Mouse (Mus musculus) liver, embryonic 12.5 days (tissue): ENCODE results near the gene Tmed2. TPM values are rescaled to one million over a fixed set of nuclear protein-coding genes. Genes with fewer than 3 reads are reported as not detected.
A peak's percentile ranks its signal among the peaks of the same experiment; 100 is the strongest.

Experiments
- ATAC-seq: fragments of 200-750 bp; cut with Nextera tagmentation; 2 replicates; pipeline ENCODE4 v1.8.0; 2017; ENCODE audit warnings: moderate number of reproducible peaks, mild to moderate bottlenecking, moderate library complexity
- H3K27ac ChIP-seq: fragments of 300-500 bp; sonication (generic); 2 replicates; pipeline ENCODE4 v1.5.1; 2016; ENCODE audit warnings: mild to moderate bottlenecking
- H3K27me3 ChIP-seq: fragments of 300-500 bp; sonication (generic); replicated peaks from 2 replicates; pipeline ENCODE4 v1.6.1; 2016; ENCODE audit warnings: mild to moderate bottlenecking, moderate library complexity
- H3K36me3 ChIP-seq: fragments of 300-500 bp; sonication (generic); 2 replicates; pipeline ENCODE4 v1.6.1; 2016; ENCODE audit warnings: mild to moderate bottlenecking, moderate library complexity
- H3K4me1 ChIP-seq: fragments of 300-500 bp; sonication (generic); 2 replicates; pipeline ENCODE4 v1.6.1; 2016
- H3K4me2 ChIP-seq: fragments of 300-500 bp; sonication (generic); 2 replicates; pipeline ENCODE4 v1.6.1; 2016; ENCODE audit warnings: mild to moderate bottlenecking, moderate library complexity
- H3K4me3 ChIP-seq: fragments of 300-500 bp; sonication (generic); 2 replicates; pipeline ENCODE4 v1.5.1; 2016; ENCODE audit warnings: mild to moderate bottlenecking, moderate library complexity
- H3K9ac ChIP-seq: fragments of 300-500 bp; sonication (generic); 2 replicates; pipeline ENCODE4 v1.6.1; 2016; ENCODE audit warnings: mild to moderate bottlenecking, moderate library complexity
- H3K9me3 ChIP-seq: fragments of 300-500 bp; sonication (generic); replicated peaks from 2 replicates; pipeline ENCODE4 v1.6.1; 2016; ENCODE audit warnings: mild to moderate bottlenecking, moderate library complexity
- WGBS: fragments of 180-500 bp; shearing (Covaris S2); methylation state at CpG from one replicate; pipeline ENCODE4 v1.1.7; 2016; ENCODE audit not compliant: insufficient replicate concordance; 5-methylcytosine and 5-hydroxymethylcytosine counted together
- polyA plus RNA-seq: library from polyadenylated mRNA; unstranded; fragments of >200 nt; fragmentation: Nextera tagmentation; extraction: Ambion mirVana; gene quantifications from 2 replicates; pipeline ENCODE4 v1.2.1, GENCODE M21; 2016

Tmed2 gene
- polyA plus RNA-seq, 1 experiment from 2014 or later, result 394 TPM

GRCm38 (mm10) chr5:124505235-124505634 lies 35.3 kb upstream of the Tmed2 start:
- Histone ChIP-seq H3K27ac (no peak overlapping the region), H3K4me3 (no peak overlapping the region), H3K4me1 (no peaks in the 10 kb centered on the region), H3K36me3 (peaks cover 11% of the 10 kb centered on the region; the same call in 1 of the 2 replicates), H3K27me3 (0 out of 2 replicates have a peak, but pooled peaks cover 14% of the 10 kb centered on the region), H3K9me3 (no peaks in the 10 kb centered on the region), H3K9ac (no peak overlapping the region), H3K4me2 (no peak overlapping the region)
- ATAC-seq, result no peak
- WGBS, result 84% methylated on average over 4 of the region's 4 CpGs

GRCm38 (mm10) chr5:124506731-124507359 lies 33.6 kb upstream of the Tmed2 start:
- 0 out of 2 replicates have a peak, but pooled peaks cover 4% of the 10 kb centered on the region for H3K36me3 ChIP-seq
- no peak overlapping the region for H3K4me2 ChIP-seq
- no peak for ATAC-seq
- no peaks in the 10 kb centered on the region for H3K9me3 ChIP-seq
- no peak overlapping the region for H3K27ac ChIP-seq
- no peak overlapping the region for H3K9ac ChIP-seq
- no peaks in the 10 kb centered on the region for H3K4me1 ChIP-seq
- H3K27me3 ChIP-seq, result peaks cover 14% of the 10 kb centered on the region; the same call in 1 of the 2 replicates
- 44% methylated on average over 10 of the region's 10 CpGs for WGBS
- H3K4me3 ChIP-seq, result no peak overlapping the region

DNA sequence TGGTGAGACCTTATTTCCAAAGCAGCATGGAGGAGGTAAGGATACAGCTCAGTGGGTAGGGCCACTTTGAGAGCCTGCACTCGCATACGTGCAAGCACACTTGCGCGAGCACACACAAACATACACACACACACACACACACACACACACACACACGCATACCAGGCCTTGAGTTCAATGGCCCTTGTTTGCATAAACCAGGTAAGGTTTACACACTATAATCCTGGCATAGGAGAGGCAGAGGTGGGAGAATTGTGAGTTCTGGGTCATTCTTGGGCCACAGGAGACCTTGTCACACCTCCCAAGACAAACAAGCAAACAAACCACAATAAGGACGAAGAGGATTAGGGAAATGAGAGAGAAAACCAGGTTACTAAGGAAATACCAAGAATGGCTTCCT lies 31.3 kb upstream of the Tmed2 start:
- H3K9ac ChIP-seq, result no peak overlapping the region
- no peak overlapping the region for H3K27ac ChIP-seq
- 81% methylated on average over 6 of the region's 6 CpGs for WGBS
- no peaks in the 10 kb centered on the region for H3K36me3 ChIP-seq
- no peak overlapping the region for H3K4me3 ChIP-seq
- no peaks in the 10 kb centered on the region for H3K9me3 ChIP-seq
- H3K4me2 ChIP-seq, result no peak overlapping the region
- H3K27me3 ChIP-seq, result peaks cover 9% of the 10 kb centered on the region; the same call in 1 of the 2 replicates
- ATAC-seq, result no peak
- no peaks in the 10 kb centered on the region for H3K4me1 ChIP-seq

- Histone ChIP-seq H3K4me2 (no peak overlapping the region), H3K4me1 (no peaks in the 10 kb centered on the region), H3K36me3 (no peaks in the 10 kb centered on the region), H3K27ac (no peak overlapping the region), H3K4me3 (no peak overlapping the region), H3K9ac (no peak overlapping the region), H3K27me3 (peaks cover 7% of the 10 kb centered on the region; the same call in 1 of the 2 replicates), H3K9me3 (no peaks in the 10 kb centered on the region)
- 68% methylated on average over 12 of the region's 12 CpGs for WGBS
- no peak for ATAC-seq
Measured at GRCm38 (mm10) chr5:124509742-124510237, 30.7 kb upstream of the Tmed2 start.

GRCm38 (mm10) chr5:124510536-124511050 lies 29.9 kb upstream of the Tmed2 start:
- Histone ChIP-seq H3K9me3 (no peaks in the 10 kb centered on the region), H3K4me3 (no peak overlapping the region), H3K27me3 (peaks cover 7% of the 10 kb centered on the region; the same call in 1 of the 2 replicates), H3K9ac (no peak overlapping the region), H3K36me3 (no peaks in the 10 kb centered on the region), H3K27ac (no peak overlapping the region), H3K4me1 (no peaks in the 10 kb centered on the region), H3K4me2 (no peak overlapping the region)
- no peak for ATAC-seq
- 68% methylated on average over 10 of the region's 10 CpGs for WGBS

DNA sequence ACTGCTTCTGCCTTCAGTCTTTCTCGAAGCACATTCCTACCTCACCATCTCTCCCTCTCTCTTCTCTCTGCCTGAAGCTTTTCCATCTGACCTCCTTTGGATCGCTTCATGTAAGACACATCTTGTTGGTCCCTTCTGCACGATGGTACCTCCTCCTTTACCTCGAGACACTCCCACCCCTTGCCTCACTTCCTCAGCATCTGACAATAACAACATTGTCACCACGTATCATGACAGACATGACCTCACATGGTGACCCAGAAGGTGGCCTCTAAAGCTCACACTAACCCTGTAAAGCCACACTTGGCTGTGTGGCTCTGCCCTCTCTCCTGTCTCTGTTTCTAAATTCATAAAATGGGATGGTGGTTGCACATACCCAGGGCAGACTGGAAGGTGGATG lies 24.7 kb upstream of the Tmed2 start:
- Histone ChIP-seq H3K9ac (no peak overlapping the region), H3K9me3 (no peaks in the 10 kb centered on the region), H3K4me1 (no peaks in the 10 kb centered on the region), H3K4me2 (no peak overlapping the region), H3K36me3 (peaks cover 3% of the 10 kb centered on the region; the same call in 1 of the 2 replicates), H3K4me3 (no peak overlapping the region), H3K27me3 (no peaks in the 10 kb centered on the region; the same call in 1 of the 2 replicates), H3K27ac (no peak overlapping the region)
- no peak for ATAC-seq
- 72% methylated on average over 5 of the region's 5 CpGs for WGBS

- WGBS, result 81% methylated on average over 10 of the region's 10 CpGs
- no peaks in the 10 kb centered on the region for H3K4me1 ChIP-seq
- H3K9me3 ChIP-seq, result no peaks in the 10 kb centered on the region
- no peak overlapping the region for H3K4me3 ChIP-seq
- no peaks in the 10 kb centered on the region for H3K27me3 ChIP-seq
- no peak overlapping the region for H3K9ac ChIP-seq
- ATAC-seq, result no peak
- H3K27ac ChIP-seq, result no peak overlapping the region
- no peak overlapping the region for H3K4me2 ChIP-seq
- peaks cover 9% of the 10 kb centered on the region; the same call in 1 of the 2 replicates for H3K36me3 ChIP-seq
Measured at GRCm38 (mm10) chr5:124518648-124519047, 21.8 kb upstream of the Tmed2 start.

DNA sequence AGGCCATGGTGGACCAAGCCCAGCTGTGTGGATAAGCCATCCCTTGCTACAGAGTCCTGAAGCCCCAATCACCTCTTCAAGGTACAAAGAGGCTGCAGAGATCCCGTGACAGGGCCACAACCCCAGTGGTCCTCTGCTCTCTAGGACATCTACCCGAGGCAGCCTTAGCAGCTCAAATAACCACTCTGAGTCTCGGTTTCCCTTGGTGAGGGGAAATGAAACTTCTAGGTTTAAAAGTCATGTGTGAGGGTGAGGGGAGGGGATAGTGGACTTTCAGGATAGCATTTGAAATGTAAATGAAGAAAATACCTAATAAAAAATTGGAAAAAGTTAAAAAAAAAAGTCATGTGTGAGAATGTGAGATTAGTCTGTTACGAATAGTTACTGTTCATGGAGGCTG lies 18.9 kb upstream of the Tmed2 start:
- Histone ChIP-seq H3K36me3 (peaks cover 10% of the 10 kb centered on the region; the same call in 1 of the 2 replicates), H3K4me3 (no peak overlapping the region), H3K9me3 (no peaks in the 10 kb centered on the region), H3K27ac (no peak overlapping the region), H3K4me1 (no peaks in the 10 kb centered on the region), H3K27me3 (no peaks in the 10 kb centered on the region), H3K9ac (no peak overlapping the region), H3K4me2 (no peak overlapping the region)
- no peak for ATAC-seq
- 66% methylated on average over 4 of the region's 4 CpGs for WGBS

GRCm38 (mm10) chr5:124523032-124523431 lies 17.5 kb upstream of the Tmed2 start:
- Histone ChIP-seq H3K9me3 (no peaks in the 10 kb centered on the region), H3K4me3 (no peak overlapping the region), H3K4me1 (no peaks in the 10 kb centered on the region), H3K9ac (no peak overlapping the region), H3K27ac (no peak overlapping the region), H3K27me3 (peaks cover 1% of the 10 kb centered on the region; the same call in 1 of the 2 replicates), H3K4me2 (no peak overlapping the region), H3K36me3 (peaks cover 10% of the 10 kb centered on the region; the same call in 1 of the 2 replicates)
- ATAC-seq, result no peak
- WGBS, result 89% methylated on average over 8 of the region's 8 CpGs

DNA sequence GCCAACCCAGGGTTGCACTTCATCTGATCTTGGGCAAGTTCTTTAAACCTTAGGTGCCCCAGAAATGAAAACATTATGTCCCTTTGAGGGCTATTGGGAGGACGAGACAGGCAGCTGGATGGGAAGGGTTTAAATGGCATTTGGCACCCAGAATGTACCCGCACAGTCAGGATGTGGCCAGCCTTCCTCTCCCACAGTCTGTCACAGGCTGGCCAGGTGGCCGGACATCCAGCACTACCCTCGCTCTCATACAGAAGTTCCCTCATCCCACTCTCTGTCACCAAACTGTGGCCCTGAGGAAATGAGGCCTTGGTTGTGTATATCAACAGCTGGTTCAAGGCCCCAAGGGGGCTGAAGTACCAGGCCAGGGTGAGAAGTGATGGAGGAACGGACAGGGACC lies 15.6 kb upstream of the Tmed2 start:
- no peak overlapping the region for H3K4me3 ChIP-seq
- H3K27me3 ChIP-seq, result peaks cover 20% of the 10 kb centered on the region
- H3K4me1 ChIP-seq, result peaks cover 15% of the 10 kb centered on the region
- no peak overlapping the region for H3K27ac ChIP-seq
- ATAC-seq, result no peak
- no peak overlapping the region for H3K4me2 ChIP-seq
- no peaks in the 10 kb centered on the region for H3K9me3 ChIP-seq
- 63% methylated on average over 5 of the region's 5 CpGs for WGBS
- peaks cover 10% of the 10 kb centered on the region; the same call in 1 of the 2 replicates for H3K36me3 ChIP-seq
- H3K9ac ChIP-seq, result no peak overlapping the region

GRCm38 (mm10) chr5:124528351-124528750 lies 12.1 kb upstream of the Tmed2 start:
- no peak for ATAC-seq
- H3K4me3 ChIP-seq, result no peak overlapping the region
- peak overlapping the region; percentile 90; the same call in 1 of the 2 replicates for H3K4me2 ChIP-seq
- peaks cover 3% of the 10 kb centered on the region; the same call in 1 of the 2 replicates for H3K36me3 ChIP-seq
- H3K27ac ChIP-seq, result no peak overlapping the region
- H3K4me1 ChIP-seq, result peaks cover 41% of the 10 kb centered on the region
- H3K9ac ChIP-seq, result no peak overlapping the region
- H3K27me3 ChIP-seq, result peaks cover 54% of the 10 kb centered on the region
- 71% methylated on average over 4 of the region's 4 CpGs for WGBS
- no peaks in the 10 kb centered on the region for H3K9me3 ChIP-seq

- Histone ChIP-seq H3K27me3 (peaks cover 58% of the 10 kb centered on the region), H3K4me2 (peak overlapping the region; percentile 90), H3K9ac (no peak overlapping the region), H3K4me3 (no peak overlapping the region), H3K9me3 (no peaks in the 10 kb centered on the region), H3K27ac (no peak overlapping the region), H3K36me3 (peaks cover under 1% of the 10 kb centered on the region; the same call in 1 of the 2 replicates), H3K4me1 (peaks cover 41% of the 10 kb centered on the region)
- no peak for ATAC-seq
- 49% methylated on average over 9 of the region's 9 CpGs for WGBS
Measured at GRCm38 (mm10) chr5:124528791-124529190, 11.7 kb upstream of the Tmed2 start.
